Mouse (Mus musculus) brain, embryonic 14.5 days (tissue): ENCODE results near the gene Fam117a.

ENCODE experiments used
- CTCF ChIP-seq: fragments of 200-500 bp; IDR thresholded peaks from 2 replicates; pipeline ENCODE4 v1.5.1; 2012; ENCODE audit warnings: inconsistent platforms, mild to moderate bottlenecking, moderate library complexity, borderline replicate concordance; ENCODE audit not compliant: insufficient read depth, insufficient read length; ENCODE audit errors: extremely low read depth
- POLR2A ChIP-seq: fragments of 200-500 bp; IDR thresholded peaks from 2 replicates; pipeline ENCODE4 v1.6.1; 2012; ENCODE audit warnings: mild to moderate bottlenecking, inconsistent platforms, borderline replicate concordance; ENCODE audit not compliant: poor library complexity, insufficient read depth, insufficient read length, severe bottlenecking; ENCODE audit errors: extremely low read depth

DNA sequence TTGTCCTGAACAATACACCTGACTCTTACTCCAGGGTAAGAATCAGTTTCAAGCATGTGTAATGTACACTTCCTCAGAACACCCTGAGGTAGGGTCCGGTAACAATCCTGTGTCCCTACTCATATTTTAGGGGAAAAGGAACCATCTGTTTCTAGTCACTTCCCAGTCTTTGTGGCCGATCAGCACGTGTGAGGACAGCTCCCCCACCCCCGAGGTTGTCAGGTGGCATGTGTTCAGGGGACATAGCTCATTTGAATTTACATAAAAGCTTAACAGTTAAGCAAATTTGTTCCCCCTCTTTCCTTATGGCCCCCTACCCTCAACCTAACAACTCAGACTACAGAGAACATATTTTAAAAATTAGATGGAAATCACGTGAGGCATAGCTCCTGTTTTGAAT lies 3.8 kb downstream of the Fam117a start:
- TF ChIP-seq CTCF (no peak), POLR2A (no peak)
